Mouse (Mus musculus) embryonic facial prominence, embryonic 14.5 days (tissue): ENCODE results near the gene Tmem87a. TPM values are rescaled to one million over a fixed set of nuclear protein-coding genes. Genes with fewer than 3 reads are reported as not detected.

ENCODE experiments used
- ATAC-seq: fragments of 200-750 bp; cut with Nextera tagmentation; 2 replicates; pipeline ENCODE4 v1.8.0; 2017; ENCODE audit warnings: low read depth, moderate number of reproducible peaks, moderate TSS enrichment
- DNase-seq: peaks from one replicate; pipeline ENCODE4 v3.0.0-alpha.2; 2015; ENCODE audit warnings: low spot score
- H3K27ac ChIP-seq: fragments of 300-500 bp; sonication (generic); replicated peaks from 2 replicates; pipeline ENCODE4 v1.5.1; 2014; ENCODE audit warnings: low read depth, mild to moderate bottlenecking, low read length, moderate library complexity
- H3K27me3 ChIP-seq: fragments of 300-500 bp; sonication (generic); replicated peaks from 2 replicates; pipeline ENCODE4 v1.6.1; 2014; ENCODE audit warnings: low read length; ENCODE audit not compliant: control insufficient read depth, insufficient read depth
- H3K36me3 ChIP-seq: fragments of 300-500 bp; sonication (generic); 2 replicates; pipeline ENCODE4 v1.6.1; 2014; ENCODE audit warnings: low read length, mixed read lengths; ENCODE audit not compliant: control insufficient read depth, insufficient read depth
- H3K4me1 ChIP-seq: fragments of 300-500 bp; sonication (generic); 2 replicates; pipeline ENCODE4 v1.6.1; 2014; ENCODE audit warnings: antibody characterized with exemption, low read length; ENCODE audit not compliant: control insufficient read depth, insufficient read depth
- H3K4me2 ChIP-seq: fragments of 300-500 bp; sonication (generic); 2 replicates; pipeline ENCODE4 v1.6.1; 2014; ENCODE audit warnings: low read depth, mild to moderate bottlenecking, low read length, moderate library complexity, mixed read lengths
- H3K4me3 ChIP-seq: fragments of 300-500 bp; sonication (generic); 2 replicates; pipeline ENCODE4 v1.5.1; 2014; ENCODE audit warnings: low read depth, mild to moderate bottlenecking, low read length
- H3K9ac ChIP-seq: fragments of 300-500 bp; sonication (generic); 2 replicates; pipeline ENCODE4 v1.6.1; 2014; ENCODE audit warnings: low read depth, mild to moderate bottlenecking, low read length, moderate library complexity, mixed read lengths
- H3K9me3 ChIP-seq: fragments of 300-500 bp; sonication (generic); 2 replicates; pipeline ENCODE4 v1.6.1; 2016; ENCODE audit warnings: low read length; ENCODE audit not compliant: control insufficient read depth
- WGBS: fragments of 180-500 bp; shearing (Covaris S2); extraction: QIAGEN DNeasy Blood & Tissue Kit; methylation state at CpG from one replicate; pipeline ENCODE4 v1.1.7; 2014; 5-methylcytosine and 5-hydroxymethylcytosine counted together
- polyA plus RNA-seq: library from polyadenylated mRNA; unstranded; fragments of >200 nt; fragmentation: Nextera tagmentation; extraction: Ambion mirVana; gene quantifications from 2 replicates; pipeline ENCODE4 v1.2.1, GENCODE M21; 2014

Tmem87a gene
- polyA plus RNA-seq, 1 experiment from 2014 or later = 9.7 TPM

DNA sequence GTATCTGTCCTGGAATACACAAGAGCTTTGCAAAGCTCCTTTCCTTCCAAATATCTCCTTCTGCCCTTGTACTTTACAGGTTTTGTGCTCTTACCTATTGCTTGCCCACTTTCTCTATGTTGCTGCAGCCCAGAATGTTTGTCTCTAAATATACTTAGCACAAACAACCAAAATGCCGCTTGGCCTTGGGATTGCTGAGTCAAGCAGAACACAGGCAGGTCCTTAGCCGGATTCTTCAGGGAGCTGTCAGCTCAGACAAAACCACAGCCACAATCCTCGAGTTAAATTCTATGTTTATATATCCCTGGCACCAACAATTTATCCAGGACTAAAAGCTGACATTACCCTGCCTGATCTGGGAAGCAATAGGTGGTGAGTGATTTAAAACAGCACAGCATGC, 14.5 kb downstream of the Tmem87a start:
- no peaks in the 10 kb centered on the region for H3K27me3 ChIP-seq
- H3K36me3 ChIP-seq = peaks cover 68% of the 10 kb centered on the region
- H3K4me2 ChIP-seq = no peak overlapping the region
- H3K9me3 ChIP-seq = no peaks in the 10 kb centered on the region
- H3K4me1 ChIP-seq = no peaks in the 10 kb centered on the region
- DNase-seq (no peak), ATAC-seq (no peak)
- H3K9ac ChIP-seq = no peak overlapping the region
- no peak overlapping the region for H3K27ac ChIP-seq
- H3K4me3 ChIP-seq = no peak overlapping the region
- WGBS = 86% methylated on average over 3 of the region's 3 CpGs

DNA sequence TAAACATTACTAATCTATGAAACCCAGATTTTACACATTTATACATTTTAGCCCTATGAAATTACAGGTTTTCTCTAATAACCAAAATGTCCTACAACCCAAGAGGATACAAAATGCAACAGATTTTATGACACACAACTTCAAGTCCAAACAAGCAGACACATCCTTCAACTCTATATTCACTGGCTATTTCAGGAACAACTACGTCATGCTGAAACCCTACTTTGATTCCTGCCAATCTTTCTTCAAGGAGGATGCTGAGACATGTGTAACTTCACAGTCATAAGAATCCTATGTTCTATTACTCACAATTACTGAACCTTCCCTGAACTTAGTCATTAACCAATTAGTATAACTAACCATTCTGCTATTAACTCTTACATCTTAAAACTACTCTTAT, 16.6 kb downstream of the Tmem87a start:
- Histone ChIP-seq H3K36me3 (peaks cover 77% of the 10 kb centered on the region), H3K9me3 (no peaks in the 10 kb centered on the region), H3K4me3 (no peak overlapping the region), H3K4me2 (no peak overlapping the region), H3K4me1 (no peaks in the 10 kb centered on the region), H3K27ac (no peak overlapping the region), H3K9ac (no peak overlapping the region), H3K27me3 (no peaks in the 10 kb centered on the region)
- no peak for DNase-seq
- WGBS = 96% methylated on average over 1 of the region's 1 CpGs
- ATAC-seq = no peak

DNA sequence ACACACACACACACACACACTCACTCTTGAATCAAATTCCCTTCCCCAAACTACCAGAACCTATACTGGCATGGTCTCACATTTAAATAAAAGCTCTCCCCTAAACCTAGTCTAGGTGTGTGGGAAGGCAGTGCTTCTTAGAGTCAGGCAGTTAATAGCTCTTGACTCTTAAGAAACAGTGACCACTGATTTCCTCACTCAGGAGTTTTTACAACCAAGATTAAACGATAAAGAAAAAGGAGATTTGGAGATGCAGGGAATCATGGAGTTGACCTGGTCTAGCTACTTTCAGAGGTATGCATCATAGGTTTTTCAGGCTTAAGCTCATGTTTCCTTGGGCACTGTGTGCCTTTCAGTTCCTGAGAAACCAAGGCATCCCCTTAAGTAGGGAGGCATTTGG, 17.6 kb downstream of the Tmem87a start:
- Histone ChIP-seq H3K4me2 (no peak overlapping the region), H3K4me3 (no peak overlapping the region), H3K27me3 (no peaks in the 10 kb centered on the region), H3K4me1 (no peaks in the 10 kb centered on the region), H3K36me3 (peaks cover 86% of the 10 kb centered on the region), H3K27ac (no peak overlapping the region), H3K9ac (no peak overlapping the region), H3K9me3 (no peaks in the 10 kb centered on the region)
- DNase-seq = no peak
- 100% methylated on average over 1 of the region's 1 CpGs for WGBS
- ATAC-seq = no peak

DNA sequence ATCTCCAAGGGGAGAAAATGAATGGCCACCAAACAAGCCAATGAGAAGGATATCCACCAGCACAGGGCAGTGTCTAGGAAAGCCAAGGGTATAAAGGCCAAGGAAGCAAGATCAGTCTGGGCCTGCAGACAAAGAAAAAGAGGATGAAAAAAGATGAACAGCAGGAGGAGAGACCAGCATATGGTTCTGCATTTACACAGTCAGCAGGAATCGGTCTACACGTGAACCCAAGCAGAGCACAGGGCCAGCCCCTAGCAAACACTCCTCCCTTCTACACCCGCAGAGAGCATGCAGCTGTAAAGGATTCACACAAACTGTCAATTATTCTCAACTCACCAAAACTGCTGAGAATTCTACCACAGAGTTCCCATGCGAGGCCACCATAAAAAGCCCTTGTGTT, 30.1 kb downstream of the Tmem87a start:
- no peaks in the 10 kb centered on the region for H3K4me1 ChIP-seq
- DNase-seq = no peak
- no peaks in the 10 kb centered on the region for H3K9me3 ChIP-seq
- H3K4me2 ChIP-seq = no peak overlapping the region
- H3K4me3 ChIP-seq = no peak overlapping the region
- H3K27me3 ChIP-seq = no peaks in the 10 kb centered on the region
- H3K27ac ChIP-seq = no peak overlapping the region
- no peak overlapping the region for H3K9ac ChIP-seq
- WGBS = 92% methylated on average over 4 of the region's 4 CpGs
- H3K36me3 ChIP-seq = peaks cover 84% of the 10 kb centered on the region
- no peak for ATAC-seq

DNA sequence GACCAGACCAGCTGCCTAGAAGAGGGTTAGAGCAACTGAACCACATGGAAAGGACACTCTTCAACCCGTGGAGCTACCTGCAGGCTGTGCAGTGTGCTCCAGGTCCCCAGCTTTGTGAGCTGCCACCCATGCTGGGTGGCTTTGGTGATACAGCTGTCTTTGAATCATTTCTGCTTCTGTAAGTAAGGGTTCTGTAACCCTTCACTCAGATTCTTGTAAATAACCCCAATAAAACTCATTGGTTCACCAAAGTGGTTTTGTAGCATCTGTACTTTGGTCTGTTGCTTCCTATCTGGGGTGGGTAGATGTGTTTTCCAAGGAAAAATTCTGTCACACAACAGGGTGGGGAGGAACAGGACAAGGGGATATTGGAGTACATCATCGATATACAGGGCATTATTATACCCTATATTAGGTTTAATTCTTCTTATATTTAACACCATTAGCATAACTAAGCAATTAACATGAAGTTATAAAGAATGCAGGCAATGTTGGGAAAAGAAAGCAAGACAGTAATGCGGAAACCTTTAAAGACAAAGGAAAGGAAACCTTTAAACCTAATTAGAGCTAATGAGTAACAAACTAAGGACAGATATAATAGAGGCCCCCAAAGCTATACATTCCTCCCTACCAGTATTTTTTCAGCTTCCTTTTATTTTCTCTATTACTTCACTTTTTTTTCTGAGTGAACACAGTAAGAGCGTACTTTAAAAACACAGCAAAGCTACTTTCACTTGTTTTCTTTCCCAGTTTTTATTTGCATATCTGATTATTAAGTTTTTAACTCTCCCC, 36.3 kb downstream of the Tmem87a start:
- 95% methylated on average over 4 of the region's 4 CpGs for WGBS
- Histone ChIP-seq H3K27ac (no peak overlapping the region), H3K36me3 (peaks cover 76% of the 10 kb centered on the region), H3K4me3 (no peak overlapping the region), H3K4me2 (no peak overlapping the region), H3K9ac (no peak overlapping the region), H3K4me1 (no peaks in the 10 kb centered on the region), H3K9me3 (no peaks in the 10 kb centered on the region), H3K27me3 (no peaks in the 10 kb centered on the region)
- ATAC-seq = no peak
- DNase-seq = no peak

DNA sequence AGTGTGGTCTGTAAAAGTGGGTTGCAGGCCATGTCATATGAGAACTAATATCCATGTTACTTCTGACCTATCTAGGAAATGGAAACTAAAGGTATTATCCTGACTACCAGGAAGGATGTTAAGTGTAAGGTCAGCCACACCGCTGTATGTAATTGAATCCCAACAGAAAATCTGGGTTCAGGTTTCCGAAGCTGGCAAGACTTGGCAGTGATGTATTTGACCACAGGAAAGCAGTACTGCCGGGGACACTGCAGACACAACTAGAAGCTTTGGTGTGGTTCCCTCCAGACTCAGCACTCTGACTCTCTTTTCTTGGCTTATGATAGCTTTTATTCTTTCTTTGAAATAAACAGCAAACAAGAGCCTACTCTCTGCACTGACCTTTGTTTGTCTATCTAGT, 37.4 kb downstream of the Tmem87a start:
- Histone ChIP-seq H3K9me3 (no peaks in the 10 kb centered on the region), H3K4me2 (no peak overlapping the region), H3K27ac (no peak overlapping the region), H3K9ac (no peak overlapping the region), H3K36me3 (peaks cover 78% of the 10 kb centered on the region), H3K4me1 (no peaks in the 10 kb centered on the region), H3K4me3 (no peak overlapping the region), H3K27me3 (no peaks in the 10 kb centered on the region)
- WGBS = 78% methylated on average over 3 of the region's 3 CpGs
- no peak for DNase-seq
- ATAC-seq = no peak

DNA sequence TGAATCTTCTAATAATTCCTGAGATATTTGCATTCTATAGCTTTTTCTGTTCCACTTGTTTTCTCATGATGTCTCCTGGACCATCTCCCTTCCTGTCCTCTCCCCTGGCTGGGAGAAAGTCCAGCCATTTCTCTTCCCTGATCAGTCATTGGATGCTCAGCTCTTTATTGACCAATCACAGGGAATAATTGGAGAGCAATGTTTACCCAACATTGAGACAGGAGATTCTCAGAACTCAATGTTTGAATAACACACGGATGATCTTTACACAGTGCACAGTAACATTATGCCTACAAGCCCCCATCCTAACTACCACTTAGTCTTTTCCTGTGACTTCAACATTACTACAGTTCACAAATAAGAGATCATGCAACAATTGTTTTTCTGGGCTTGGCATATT, 43.5 kb downstream of the Tmem87a start:
- Histone ChIP-seq H3K27ac (no peak overlapping the region), H3K27me3 (no peaks in the 10 kb centered on the region), H3K4me3 (no peak overlapping the region), H3K4me2 (no peak overlapping the region), H3K9ac (no peak overlapping the region), H3K9me3 (no peaks in the 10 kb centered on the region), H3K4me1 (no peaks in the 10 kb centered on the region), H3K36me3 (peaks cover 77% of the 10 kb centered on the region)
- ATAC-seq (no peak), DNase-seq (no peak)
- WGBS = 78% methylated on average over 1 of the region's 1 CpGs

DNA sequence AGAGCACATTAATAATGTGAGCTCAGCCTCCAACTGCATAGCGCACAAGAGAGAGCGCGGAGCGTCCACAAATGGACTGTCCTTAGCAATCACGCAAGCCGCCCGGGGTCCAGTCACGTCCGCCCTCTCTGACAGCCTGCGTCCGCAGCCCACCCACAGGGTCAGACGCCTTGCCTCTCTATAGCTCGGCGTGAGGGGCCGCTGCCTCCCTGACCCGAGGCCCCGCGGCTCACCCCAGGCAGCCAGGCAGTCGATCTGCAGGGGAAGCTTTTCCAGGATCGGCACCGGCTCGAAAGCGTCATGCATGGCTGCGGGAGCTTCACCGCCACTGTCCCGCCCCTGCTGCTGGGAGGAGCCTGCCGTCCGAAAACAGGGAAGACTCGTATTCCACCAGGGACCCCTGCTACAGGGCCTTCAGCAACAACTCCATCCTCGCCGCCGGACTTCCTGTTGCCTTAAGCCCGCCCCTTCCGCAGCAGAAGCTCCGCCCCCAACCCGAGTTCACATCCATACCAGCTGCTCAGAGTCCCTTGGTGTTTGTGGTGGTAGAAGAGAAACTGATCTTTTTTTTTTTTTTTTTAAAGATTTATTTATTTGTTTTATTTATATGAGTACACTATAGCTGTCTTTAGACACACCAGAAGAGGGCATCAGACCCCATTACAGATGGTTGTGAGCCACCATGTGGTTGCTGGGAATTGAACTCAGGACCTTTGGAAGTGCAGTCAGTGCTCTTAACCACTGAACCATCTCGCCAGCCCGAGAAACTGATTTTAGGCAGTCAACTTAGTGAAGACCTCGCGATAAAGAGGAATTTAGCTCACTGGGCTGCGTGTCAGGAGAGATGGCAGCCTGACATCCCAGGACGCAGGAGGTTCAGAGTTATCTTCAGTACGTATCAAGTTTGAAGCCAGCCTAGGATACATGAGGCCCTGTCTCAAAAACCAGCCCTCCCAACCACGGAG, 50.9 kb downstream of the Tmem87a start, which contains the start of gene Vps39:
TSS of gene Vps39 (minus strand) at position 456 of the 965 bp plus-strand sequence.
- peaks cover 8% of the 10 kb centered on the region; the same call in 1 of the 2 replicates for H3K4me1 ChIP-seq
- H3K4me2 ChIP-seq = peak within 1 kb of the TSS; percentile 77
- no peaks in the 10 kb centered on the region for H3K9me3 ChIP-seq
- H3K27ac ChIP-seq = peak within 1 kb of the TSS; percentile 76
- H3K36me3 ChIP-seq = peaks cover 53% of the 10 kb centered on the region
- DNase-seq (peak; percentile 96), ATAC-seq (peak; percentile 97)
- peak within 1 kb of the TSS; percentile 93 for H3K4me3 ChIP-seq
- H3K27me3 ChIP-seq = no peaks in the 10 kb centered on the region
- 15% methylated on average over 33 of the region's 44 CpGs for WGBS
- H3K9ac ChIP-seq = peak within 1 kb of the TSS; percentile 88
